Mouse (Mus musculus) limb, embryonic 13.5 days (tissue): ENCODE results near the gene Xylt1. TPM values are rescaled to one million over a fixed set of nuclear protein-coding genes. Genes with fewer than 3 reads are reported as not detected.

Experiments
- ATAC-seq: fragments of 200-750 bp; cut with Nextera tagmentation; 2 replicates; pipeline ENCODE4 v1.8.0; 2017; ENCODE audit warnings: low read depth, moderate number of reproducible peaks, moderate TSS enrichment; ENCODE audit not compliant: low FRiP score
- H3K27ac ChIP-seq: fragments of 300-500 bp; sonication (generic); 2 replicates; pipeline ENCODE4 v1.5.1; 2015; ENCODE audit warnings: inconsistent platforms, mild to moderate bottlenecking, moderate library complexity
- H3K27me3 ChIP-seq: fragments of 300-500 bp; sonication (generic); 2 replicates; pipeline ENCODE4 v1.6.1; 2015; ENCODE audit warnings: mild to moderate bottlenecking, inconsistent platforms
- H3K36me3 ChIP-seq: fragments of 300-500 bp; sonication (generic); 2 replicates; pipeline ENCODE4 v1.6.1; 2015; ENCODE audit warnings: inconsistent platforms, mild to moderate bottlenecking, moderate library complexity
- H3K4me1 ChIP-seq: fragments of 300-500 bp; sonication (generic); 2 replicates; pipeline ENCODE4 v1.6.1; 2015; ENCODE audit warnings: inconsistent platforms
- H3K4me2 ChIP-seq: fragments of 300-500 bp; sonication (generic); replicated peaks from 2 replicates; pipeline ENCODE4 v1.6.1; 2015; ENCODE audit warnings: inconsistent platforms, mild to moderate bottlenecking, moderate library complexity
- H3K4me3 ChIP-seq: fragments of 300-500 bp; sonication (generic); 2 replicates; pipeline ENCODE4 v1.5.1; 2015; ENCODE audit warnings: moderate library complexity, mild to moderate bottlenecking, inconsistent platforms
- H3K9ac ChIP-seq: fragments of 300-500 bp; sonication (generic); 2 replicates; pipeline ENCODE4 v1.6.1; 2015; ENCODE audit warnings: mild to moderate bottlenecking, inconsistent platforms
- H3K9me3 ChIP-seq: fragments of 300-500 bp; sonication (generic); 2 replicates; pipeline ENCODE4 v1.6.1; 2016; ENCODE audit warnings: inconsistent platforms
- WGBS: fragments of 180-500 bp; shearing (Covaris S2); methylation state at CpG from one replicate; pipeline ENCODE4 v1.1.7; 2015; 5-methylcytosine and 5-hydroxymethylcytosine counted together
- polyA plus RNA-seq: library from polyadenylated mRNA; unstranded; fragments of >200 nt; fragmentation: Nextera tagmentation; extraction: Ambion mirVana; gene quantifications from 2 replicates; pipeline ENCODE4 v1.2.1, GENCODE M21; 2015

The Xylt1 gene
- polyA plus RNA-seq, 1 experiment from 2014 or later, result 2.7 TPM

DNA sequence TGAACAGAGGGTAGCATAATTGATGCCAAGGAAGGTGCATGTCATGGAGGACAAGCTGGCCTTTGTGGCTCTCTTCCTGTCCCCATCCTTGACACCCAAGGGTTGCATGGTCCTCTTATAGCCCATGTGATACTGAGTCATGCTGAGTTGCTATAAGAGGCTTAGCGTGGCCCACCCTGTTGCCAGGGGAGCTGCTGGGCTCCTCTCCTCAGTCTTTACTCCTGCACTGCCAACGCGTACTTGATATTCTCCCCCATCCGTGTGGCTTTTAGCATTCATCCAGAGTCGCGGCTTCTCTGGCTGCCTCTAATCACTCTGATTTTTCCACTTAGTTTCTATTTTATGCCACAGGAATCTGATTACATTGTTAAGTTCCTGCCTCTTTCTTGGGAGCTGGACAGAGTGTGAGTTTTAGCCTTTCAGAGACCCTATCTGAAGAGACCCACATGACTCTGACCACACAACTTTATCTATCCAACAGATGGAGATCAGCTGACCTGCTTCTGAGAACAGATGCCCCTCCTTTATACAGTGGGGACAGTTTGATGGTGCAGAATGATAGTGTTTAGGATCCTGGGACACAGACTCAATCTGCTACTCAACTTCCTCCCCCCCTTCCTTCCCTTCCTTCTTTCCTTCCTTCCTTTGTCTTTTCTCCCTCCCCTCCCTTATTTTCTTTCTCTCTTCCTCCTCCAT is 206.6 kb downstream of the Xylt1 start:
- Histone ChIP-seq H3K9me3 (no peaks in the 10 kb centered on the region), H3K27me3 (no peaks in the 10 kb centered on the region), H3K4me3 (no peak overlapping the region), H3K27ac (no peak overlapping the region), H3K4me1 (peaks cover 10% of the 10 kb centered on the region), H3K4me2 (no peak overlapping the region), H3K36me3 (no peaks in the 10 kb centered on the region), H3K9ac (no peak overlapping the region)
- no peak for ATAC-seq
- 78% methylated on average over 6 of the region's 6 CpGs for WGBS

DNA sequence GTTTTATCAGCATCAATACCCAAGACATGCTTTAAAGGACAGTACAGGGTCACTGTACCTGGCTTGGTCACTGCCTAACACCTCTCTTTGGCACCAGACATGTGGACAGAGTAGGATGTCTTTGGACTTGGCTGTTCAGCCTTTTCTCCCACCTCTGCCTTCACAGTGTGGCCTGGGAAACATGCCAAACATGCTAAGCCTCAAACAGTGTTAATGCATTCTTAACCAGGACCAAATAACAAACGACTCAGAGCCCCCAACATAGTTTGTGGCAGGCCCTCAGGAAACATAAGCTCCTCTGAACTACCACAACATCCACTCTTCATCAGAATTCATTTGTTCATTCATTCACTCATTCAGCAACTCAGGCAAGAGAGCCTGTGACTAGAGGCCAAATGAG is 207.6 kb downstream of the Xylt1 start:
- H3K36me3 ChIP-seq, result peaks cover 3% of the 10 kb centered on the region
- no peak overlapping the region for H3K9ac ChIP-seq
- no peak overlapping the region for H3K4me3 ChIP-seq
- H3K4me1 ChIP-seq, result peaks cover 10% of the 10 kb centered on the region
- H3K9me3 ChIP-seq, result no peaks in the 10 kb centered on the region
- WGBS, result 27% methylated on average over 1 of the region's 1 CpGs
- no peak overlapping the region for H3K27ac ChIP-seq
- no peaks in the 10 kb centered on the region for H3K27me3 ChIP-seq
- no peak overlapping the region for H3K4me2 ChIP-seq
- no peak for ATAC-seq

- Histone ChIP-seq H3K4me3 (no peak overlapping the region), H3K9me3 (no peaks in the 10 kb centered on the region), H3K4me2 (no peak overlapping the region), H3K36me3 (peaks cover 11% of the 10 kb centered on the region), H3K27me3 (no peaks in the 10 kb centered on the region), H3K4me1 (peaks cover 10% of the 10 kb centered on the region), H3K9ac (no peak overlapping the region), H3K27ac (no peak overlapping the region)
- no peak for ATAC-seq
- 62% methylated on average over 2 of the region's 2 CpGs for WGBS
Measured at GRCm38 (mm10) chr7:117589359-117589758, 208.6 kb downstream of the Xylt1 start.

GRCm38 (mm10) chr7:117589820-117590219 is 209.0 kb downstream of the Xylt1 start:
- Histone ChIP-seq H3K36me3 (peaks cover 12% of the 10 kb centered on the region), H3K9me3 (no peaks in the 10 kb centered on the region), H3K27ac (no peak overlapping the region), H3K27me3 (no peaks in the 10 kb centered on the region), H3K4me2 (no peak overlapping the region), H3K9ac (no peak overlapping the region), H3K4me3 (no peak overlapping the region), H3K4me1 (peaks cover 10% of the 10 kb centered on the region)
- no peak for ATAC-seq
- WGBS, result 78% methylated on average over 4 of the region's 4 CpGs

- no peak overlapping the region for H3K4me2 ChIP-seq
- no peak for ATAC-seq
- WGBS, result 90% methylated on average over 2 of the region's 2 CpGs
- no peaks in the 10 kb centered on the region for H3K9me3 ChIP-seq
- H3K4me3 ChIP-seq, result no peak overlapping the region
- H3K27me3 ChIP-seq, result no peaks in the 10 kb centered on the region
- H3K9ac ChIP-seq, result no peak overlapping the region
- H3K4me1 ChIP-seq, result no peaks in the 10 kb centered on the region
- H3K27ac ChIP-seq, result no peak overlapping the region
- H3K36me3 ChIP-seq, result peaks cover 19% of the 10 kb centered on the region
Measured at GRCm38 (mm10) chr7:117594191-117594590, 213.4 kb downstream of the Xylt1 start.

DNA sequence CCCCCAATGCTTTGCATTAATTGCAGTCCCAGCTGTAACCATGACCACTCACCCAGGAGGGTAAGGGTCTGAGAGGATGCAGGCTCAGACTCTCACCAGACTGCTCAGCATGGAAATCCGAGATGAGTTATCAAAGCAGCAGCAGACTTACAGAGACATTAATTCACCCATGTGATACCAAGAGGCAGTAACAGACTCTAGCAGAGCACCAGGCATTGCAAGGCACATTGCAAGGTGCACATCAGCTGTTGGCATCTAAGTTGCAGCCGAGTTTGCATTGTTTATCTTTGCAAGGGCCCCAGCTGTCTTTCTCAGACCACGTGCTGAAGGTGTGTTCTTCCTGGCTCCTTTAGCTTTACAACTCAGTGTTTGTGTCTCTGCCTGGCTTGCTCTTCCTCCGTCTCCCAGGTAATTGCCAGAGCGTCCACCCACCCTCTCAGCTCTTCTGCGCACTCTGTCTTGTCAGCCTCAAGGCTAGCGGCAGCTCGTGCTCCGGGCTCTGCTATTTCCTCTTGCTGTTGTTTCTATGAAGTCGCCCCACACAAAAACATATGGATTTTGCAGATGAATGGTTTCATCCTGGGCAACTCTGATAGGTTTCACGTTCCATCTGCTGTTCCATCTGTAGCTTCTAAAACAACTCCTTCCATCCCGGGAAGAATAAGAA is 214.4 kb downstream of the Xylt1 start:
- Histone ChIP-seq H3K4me1 (no peaks in the 10 kb centered on the region), H3K27me3 (no peaks in the 10 kb centered on the region), H3K36me3 (peaks cover 19% of the 10 kb centered on the region), H3K27ac (no peak overlapping the region), H3K9me3 (no peaks in the 10 kb centered on the region), H3K4me3 (no peak overlapping the region), H3K9ac (no peak overlapping the region), H3K4me2 (no peak overlapping the region)
- ATAC-seq, result no peak
- WGBS, result 76% methylated on average over 12 of the region's 12 CpGs

DNA sequence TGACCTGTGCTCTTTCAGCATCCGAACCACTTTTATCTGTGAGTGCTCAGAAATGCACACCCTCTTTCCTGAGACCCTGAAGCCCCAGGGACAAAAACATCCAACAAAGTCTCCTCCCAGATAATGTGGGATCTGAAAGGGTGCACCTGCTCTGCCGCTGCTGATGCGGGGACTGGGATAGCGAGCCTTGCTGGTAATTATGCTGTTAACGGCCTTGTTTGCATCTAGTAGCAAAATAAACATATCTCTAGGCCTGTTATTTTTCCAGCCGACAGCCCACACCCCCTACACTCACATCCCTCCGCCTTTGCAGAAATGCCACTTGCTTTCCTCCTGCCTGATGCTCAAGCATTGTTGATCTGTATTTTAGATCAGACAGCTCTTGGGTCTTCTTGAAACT is 219.7 kb downstream of the Xylt1 start:
- Histone ChIP-seq H3K9ac (no peak overlapping the region), H3K27ac (no peak overlapping the region)
- 45% methylated on average over 7 of the region's 7 CpGs for WGBS

GRCm38 (mm10) chr7:117610439-117610838 is 229.7 kb downstream of the Xylt1 start:
- no peak overlapping the region for H3K27ac ChIP-seq
- H3K4me3 ChIP-seq, result no peak overlapping the region
- no peaks in the 10 kb centered on the region for H3K27me3 ChIP-seq
- H3K9me3 ChIP-seq, result no peaks in the 10 kb centered on the region
- H3K36me3 ChIP-seq, result no peaks in the 10 kb centered on the region
- no peak overlapping the region for H3K4me2 ChIP-seq
- H3K9ac ChIP-seq, result no peak overlapping the region
- H3K4me1 ChIP-seq, result no peaks in the 10 kb centered on the region
- 63% methylated on average over 6 of the region's 6 CpGs for WGBS
- no peak for ATAC-seq

More for the DNA sequence above, 219.7 kb downstream of the Xylt1 start:
- Histone ChIP-seq H3K27me3 (no peaks in the 10 kb centered on the region), H3K9me3 (no peaks in the 10 kb centered on the region), H3K4me3 (no peak overlapping the region), H3K36me3 (peaks cover 11% of the 10 kb centered on the region; the same call in 1 of the 2 replicates), H3K4me1 (no peaks in the 10 kb centered on the region), H3K4me2 (no peak overlapping the region)
- ATAC-seq, result no peak

- Histone ChIP-seq H3K36me3 (no peaks in the 10 kb centered on the region), H3K27me3 (no peaks in the 10 kb centered on the region), H3K9me3 (no peaks in the 10 kb centered on the region), H3K4me1 (no peaks in the 10 kb centered on the region), H3K9ac (no peak overlapping the region), H3K4me2 (no peak overlapping the region), H3K4me3 (no peak overlapping the region), H3K27ac (no peak overlapping the region)
- ATAC-seq, result no peak
- WGBS, result 78% methylated on average over 11 of the region's 11 CpGs
Measured at GRCm38 (mm10) chr7:117612788-117613473, 232.2 kb downstream of the Xylt1 start.

DNA sequence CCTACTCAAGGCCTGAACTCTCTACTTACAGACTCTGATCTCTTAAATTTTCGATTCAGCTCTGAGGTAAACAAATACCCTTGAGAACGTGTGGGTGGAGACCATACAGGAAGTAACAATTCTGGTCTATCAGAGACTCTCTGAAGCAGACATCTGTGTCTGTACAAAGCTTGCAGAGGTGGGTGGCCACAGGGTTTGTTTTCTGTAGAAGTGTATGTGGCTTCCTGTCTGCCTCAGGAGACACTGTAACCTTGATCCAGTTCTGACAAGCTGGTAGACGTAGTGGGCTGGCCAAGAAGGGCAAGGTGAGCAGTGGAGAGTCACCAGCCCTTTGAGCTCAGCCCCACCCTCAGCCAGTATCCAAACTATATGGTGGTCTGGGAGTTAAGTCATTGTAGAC is 233.0 kb downstream of the Xylt1 start:
- Histone ChIP-seq H3K27ac (no peak overlapping the region), H3K4me1 (no peaks in the 10 kb centered on the region), H3K9ac (no peak overlapping the region), H3K27me3 (no peaks in the 10 kb centered on the region), H3K4me3 (no peak overlapping the region), H3K4me2 (no peak overlapping the region), H3K9me3 (no peaks in the 10 kb centered on the region), H3K36me3 (no peaks in the 10 kb centered on the region)
- no peak for ATAC-seq
- WGBS, result 52% methylated on average over 3 of the region's 3 CpGs

GRCm38 (mm10) chr7:117614346-117614745 is 233.6 kb downstream of the Xylt1 start:
- ATAC-seq, result no peak

DNA sequence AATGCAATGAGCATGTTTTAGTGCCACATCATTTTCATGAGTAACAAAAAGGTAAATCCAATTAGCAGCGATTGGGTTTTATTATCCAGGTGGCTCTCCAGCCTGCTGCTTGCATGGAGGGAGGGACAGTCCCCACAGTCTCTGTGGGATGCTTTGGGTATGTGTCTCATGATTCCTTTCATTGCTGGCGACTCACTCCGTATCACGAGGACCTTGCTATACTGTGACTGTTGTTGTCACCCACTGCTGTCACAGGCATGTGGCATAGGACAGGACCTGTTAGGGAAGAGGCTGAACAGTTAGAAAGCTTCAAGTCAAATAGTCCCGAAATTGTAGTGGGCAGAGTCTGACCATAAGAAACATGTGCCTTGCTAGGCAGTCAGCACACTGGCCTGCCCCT is 234.1 kb downstream of the Xylt1 start:
- Histone ChIP-seq H3K36me3 (no peaks in the 10 kb centered on the region), H3K27me3 (no peaks in the 10 kb centered on the region), H3K9me3 (no peaks in the 10 kb centered on the region), H3K4me1 (no peaks in the 10 kb centered on the region), H3K4me3 (no peak overlapping the region), H3K4me2 (no peak overlapping the region), H3K9ac (no peak overlapping the region), H3K27ac (no peak overlapping the region)
- WGBS, result 74% methylated on average over 5 of the region's 5 CpGs
- no peak for ATAC-seq

More at GRCm38 (mm10) chr7:117614346-117614745, 233.6 kb downstream of the Xylt1 start:
- 76% methylated on average over 2 of the region's 2 CpGs for WGBS
- no peaks in the 10 kb centered on the region for H3K27me3 ChIP-seq
- H3K4me3 ChIP-seq, result no peak overlapping the region
- no peak overlapping the region for H3K27ac ChIP-seq
- H3K9me3 ChIP-seq, result no peaks in the 10 kb centered on the region
- no peaks in the 10 kb centered on the region for H3K4me1 ChIP-seq
- H3K36me3 ChIP-seq, result no peaks in the 10 kb centered on the region
- no peak overlapping the region for H3K4me2 ChIP-seq
- no peak overlapping the region for H3K9ac ChIP-seq
